Mouse (Mus musculus) C2C12 (cell line): ENCODE measurements around the gene Tmem185b.

Source experiments
- CEBPB ChIP-seq: IDR thresholded peaks from one replicate; pipeline ENCODE4 v1.6.1; 2011; ENCODE audit warnings: low read depth, mild to moderate bottlenecking, control low read depth, moderate library complexity
- CTCF ChIP-seq: IDR thresholded peaks from one replicate; pipeline ENCODE4 v1.5.1; 2011; ENCODE audit not compliant: control insufficient read depth, insufficient read depth, insufficient read length
- USF1 ChIP-seq: IDR thresholded peaks from one replicate; pipeline ENCODE4 v1.6.1; 2011; ENCODE audit warnings: low read depth, mild to moderate bottlenecking, control low read depth, moderate library complexity

GRCm38 (mm10) chr1:119525004-119525444, 936 bp upstream of the Tmem185b start:
- no peak for TF ChIP-seq CTCF
- TF ChIP-seq USF1 = no peak
- no peak for TF ChIP-seq CEBPB
